Mouse (Mus musculus) adrenal gland (tissue): ENCODE measurements around the gene Mrpl49.
"Not testable (repeated sequence)": the region's sequence is repeated elsewhere in the genome, so short reads cannot be mapped to it uniquely, and the experiment has no call there.

Experiments
- intact Hi-C: fragments of 180-260 bp; cut with DNase I; formaldehyde crosslinking; loops from one replicate; pipeline ENCODE4 v1.15.1; 2025

Gene Mrpl49

DNA sequence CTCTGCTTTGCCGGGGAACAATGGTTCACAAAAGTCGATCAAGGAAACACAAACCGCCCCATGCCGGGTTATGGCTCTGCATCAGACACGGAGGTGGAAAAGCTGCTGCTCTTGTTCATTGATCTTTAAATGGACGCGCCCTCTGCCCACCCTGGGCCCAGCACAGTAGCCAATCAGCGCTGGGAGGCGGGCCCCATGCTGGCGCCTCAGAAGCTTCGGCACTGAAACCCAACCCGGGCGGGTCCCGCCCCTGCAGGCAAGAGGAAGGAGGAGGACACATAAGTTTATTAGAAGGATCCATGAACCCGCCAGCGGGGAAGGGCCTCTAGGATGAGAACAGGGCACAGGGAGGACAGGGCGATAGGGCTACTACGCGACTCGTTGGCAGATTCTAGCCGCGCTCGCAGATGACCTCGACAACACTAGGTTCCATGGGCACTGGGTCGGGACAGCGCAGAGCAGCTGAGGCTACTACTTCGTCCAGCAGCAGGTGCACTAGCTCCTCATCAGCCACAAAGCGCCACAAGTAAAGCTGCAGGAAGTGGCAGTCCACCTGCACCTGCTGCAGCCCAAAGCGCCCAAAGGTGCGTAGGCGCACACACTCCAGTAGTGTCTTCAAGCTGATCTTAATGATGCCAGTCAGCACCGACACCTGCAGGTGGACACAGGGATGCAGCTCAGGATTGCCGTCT is 10.3 kb upstream of the Mrpl49 start, which contains the start of gene Tm7sf2:
Gene Tm7sf2 (minus strand): TSS at position 650 of the 692 bp plus-strand sequence.
- intact Hi-C loops, result no loop called here

DNA sequence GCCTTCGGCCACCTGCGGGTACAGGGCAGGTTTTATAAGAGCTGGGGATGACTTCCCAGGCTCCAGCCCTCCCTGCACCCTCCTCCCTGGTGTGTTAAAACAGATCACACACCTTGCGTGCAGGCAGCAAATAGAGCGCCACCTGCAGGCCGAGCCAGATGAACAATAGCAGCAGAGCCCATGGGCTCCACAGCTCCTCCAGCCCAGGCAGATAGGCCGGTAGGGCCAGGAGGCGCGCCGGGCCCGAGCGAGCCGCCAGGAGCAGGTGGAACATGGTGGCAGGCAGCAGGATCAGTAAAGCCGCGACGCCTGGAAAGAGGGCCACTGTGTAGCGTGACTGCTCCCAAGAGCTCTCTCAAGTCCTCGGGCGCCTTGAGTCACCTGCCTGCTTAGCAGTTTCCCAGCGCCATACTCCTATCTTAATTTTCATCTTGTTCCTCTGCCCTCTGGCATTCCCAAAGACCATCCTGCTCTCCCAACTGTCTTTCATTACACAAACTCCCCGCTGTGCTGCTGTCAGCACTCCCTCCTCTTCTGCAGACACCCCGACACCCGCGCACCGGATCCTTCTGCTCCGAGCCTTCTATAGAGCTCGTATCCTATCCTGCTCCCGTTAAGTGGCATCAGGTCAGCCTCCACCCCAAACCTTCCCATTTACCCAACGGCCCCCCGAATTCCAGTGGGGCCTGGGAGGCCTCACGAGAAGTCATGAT is 9.6 kb upstream of the Mrpl49 start:
- intact Hi-C loops, result no loop called here

DNA sequence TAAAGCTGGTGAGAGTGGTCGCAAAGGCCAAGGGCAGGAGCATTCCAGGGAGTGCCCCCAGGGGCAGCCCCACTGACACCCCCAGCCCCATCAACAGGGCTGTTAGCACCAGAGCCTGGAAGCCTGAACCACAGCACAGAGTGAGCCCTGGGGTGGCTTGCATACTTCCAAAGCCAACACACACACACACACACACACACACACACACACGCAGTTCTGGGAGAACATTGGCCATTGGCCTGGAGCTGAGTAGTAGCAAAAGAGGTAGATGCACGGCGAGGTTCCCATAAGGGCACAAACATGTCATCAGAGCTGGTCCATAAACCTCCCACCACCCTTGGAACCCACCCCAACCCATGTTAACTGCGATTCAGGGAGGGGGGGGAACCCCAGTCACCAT is 9.0 kb upstream of the Mrpl49 start:
- intact Hi-C loops, result no loop called here

- intact Hi-C loops, result no loop called here
Observed at GRCm38 (mm10) chr19:6063081-6063480, 5.5 kb upstream of the Mrpl49 start.

- intact Hi-C loops, result no loop called here
Observed at GRCm38 (mm10) chr19:6062418-6062817, 4.8 kb upstream of the Mrpl49 start.

- intact Hi-C loops, result no loop called here
Observed at GRCm38 (mm10) chr19:6061641-6062302, 4.2 kb upstream of the Mrpl49 start.

DNA sequence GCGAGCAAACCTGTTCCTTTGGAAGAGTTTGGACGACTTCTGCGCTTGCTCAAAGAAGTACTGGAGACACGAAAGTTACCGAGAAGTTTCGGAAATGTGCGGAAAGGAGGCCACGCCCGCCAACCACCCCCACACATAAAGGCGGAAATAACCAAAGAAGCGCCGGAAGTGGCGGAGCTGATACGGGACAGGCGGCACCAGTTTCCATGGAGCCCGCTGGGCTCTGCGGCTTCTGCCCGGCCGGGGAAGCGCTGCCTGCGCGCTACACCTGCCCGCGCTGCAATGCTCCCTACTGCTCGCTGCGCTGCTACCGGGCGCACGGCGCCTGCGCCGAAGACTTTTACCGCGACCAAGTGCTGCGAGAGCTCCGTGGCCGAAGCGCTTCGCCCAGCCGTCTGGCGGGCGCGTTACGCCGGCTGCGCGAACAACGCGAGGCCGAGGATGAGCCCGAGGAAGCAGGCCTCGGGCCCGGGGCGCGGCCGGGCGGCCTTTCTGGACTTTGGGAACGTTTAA is 3.5 kb upstream of the Mrpl49 start, which contains the start of gene Znhit2:
Gene Znhit2 (plus strand): TSS at position 172 of the 513 bp plus-strand sequence.
- intact Hi-C loops, result no loop called here

DNA sequence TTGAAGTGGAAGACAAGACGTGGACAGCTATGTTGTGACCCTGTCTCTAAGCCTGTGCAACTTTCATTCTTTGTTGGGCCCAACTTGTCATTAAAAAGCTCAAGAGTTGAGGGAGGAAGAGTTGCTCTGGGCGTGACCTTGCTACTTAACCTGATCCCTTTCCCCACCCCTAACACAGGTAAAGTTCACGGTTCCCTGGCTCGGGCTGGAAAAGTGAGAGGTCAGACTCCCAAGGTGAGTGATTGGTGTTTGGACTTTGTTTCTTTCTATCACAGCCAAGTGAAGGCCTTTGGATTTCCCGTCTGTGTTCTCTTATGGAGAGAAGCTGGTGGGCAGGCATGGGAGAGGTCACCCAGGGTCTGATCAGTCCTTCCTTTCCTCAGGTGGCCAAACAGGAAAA is 1.4 kb upstream of the Mrpl49 start:
- intact Hi-C loops, result no loop called here

GRCm38 (mm10) chr19:6058513-6058912 is 928 bp upstream of the Mrpl49 start:
- intact Hi-C loops, result no loop called here

DNA sequence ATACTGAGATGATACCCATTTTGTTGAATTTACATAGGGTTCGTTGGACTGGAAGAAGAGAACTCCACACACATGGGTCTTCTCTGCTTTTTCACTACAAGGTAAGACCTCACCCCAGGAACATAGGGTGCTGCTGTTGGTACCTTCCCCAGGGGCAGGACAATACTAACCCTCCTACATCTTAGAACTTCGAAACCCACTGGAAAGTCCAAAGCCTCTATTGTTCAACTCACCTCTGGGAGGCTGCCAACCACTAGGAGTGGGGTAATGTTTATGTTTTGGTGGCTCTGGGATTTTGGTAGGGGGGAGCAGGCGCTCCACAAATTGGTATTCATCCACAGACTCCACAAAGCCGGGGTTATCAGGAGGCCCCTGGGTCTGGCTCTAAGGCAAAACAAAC is 889 bp downstream of the Mrpl49 start:
- intact Hi-C loops, result no loop called here

DNA sequence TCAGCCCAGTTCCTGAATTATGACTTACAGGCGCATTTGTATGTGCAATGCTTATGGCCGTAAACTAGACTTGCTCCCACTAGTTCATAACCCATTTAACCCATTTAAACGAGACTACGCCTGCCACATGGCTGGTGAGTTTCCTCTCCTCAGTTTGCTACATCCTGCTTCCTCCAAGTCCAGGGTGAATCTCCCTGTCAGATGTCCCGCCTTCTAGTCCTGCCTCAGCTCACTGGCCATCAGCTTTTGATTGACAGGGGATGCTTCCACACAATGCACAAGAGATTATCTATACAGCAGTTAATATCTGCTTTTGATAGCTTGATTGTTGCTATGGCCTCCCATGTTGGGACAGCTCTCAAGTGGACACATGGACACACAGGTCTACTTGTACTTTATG is 3.3 kb downstream of the Mrpl49 start:
- intact Hi-C loops, result no loop called here

GRCm38 (mm10) chr19:6052516-6052915 is 5.1 kb downstream of the Mrpl49 start:
- intact Hi-C loops, result no loop called here

- intact Hi-C loops, result no loop called here
Observed at GRCm38 (mm10) chr19:6048681-6049410, 8.7 kb downstream of the Mrpl49 start.

- intact Hi-C loops, result no loop called here
Observed at GRCm38 (mm10) chr19:6047899-6048166, 9.8 kb downstream of the Mrpl49 start.

DNA sequence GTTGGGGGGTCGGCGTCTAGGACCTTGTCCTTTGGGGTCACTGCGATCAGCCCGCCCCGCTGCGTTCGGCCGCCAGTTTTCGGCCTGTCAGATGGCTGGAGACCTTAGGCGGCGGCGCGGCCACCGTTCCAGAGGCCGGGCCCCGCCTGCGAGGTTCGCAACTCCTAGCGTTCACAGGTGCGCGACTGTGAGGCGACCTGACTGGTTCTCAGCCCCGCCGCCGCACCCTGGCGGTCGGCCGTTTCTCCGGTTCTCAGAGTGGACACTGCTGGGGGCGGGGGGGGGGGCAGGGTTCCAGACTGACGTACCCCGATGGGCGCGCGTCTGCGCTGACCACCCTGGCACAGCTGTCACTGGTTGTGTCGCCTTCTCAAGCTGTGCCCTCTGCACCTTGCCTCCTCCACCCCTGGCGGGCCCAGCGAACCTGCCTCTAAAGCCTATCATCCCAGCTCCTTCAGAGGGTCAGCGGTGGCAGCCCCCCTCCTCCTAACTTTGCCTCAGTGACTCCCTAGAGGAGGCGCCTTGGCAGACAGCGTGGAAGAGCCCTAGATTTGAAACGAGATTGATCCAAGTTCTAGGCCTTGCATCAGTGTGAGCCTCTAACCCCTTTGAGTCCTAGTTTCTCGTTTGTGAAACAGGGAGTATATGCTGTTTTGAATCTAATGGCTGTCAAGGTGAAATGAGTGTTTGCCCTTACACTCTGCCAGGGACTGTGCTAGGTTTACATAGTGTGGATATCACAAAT is 10.3 kb downstream of the Mrpl49 start:
- intact Hi-C loops, result no loop called here

GRCm38 (mm10) chr19:6046294-6047153 is 11.1 kb downstream of the Mrpl49 start, which contains the start of gene Syvn1:
Gene Syvn1, plus strand, starts transcription at chr19:6046576.
- intact Hi-C loops, result no loop called here

- intact Hi-C loops, result no loop called here
Observed at GRCm38 (mm10) chr19:6045366-6046293, 12.0 kb downstream of the Mrpl49 start.

GRCm38 (mm10) chr19:6044102-6044501 is 13.5 kb downstream of the Mrpl49 start:
- intact Hi-C loops, result not testable (repeated sequence)

DNA sequence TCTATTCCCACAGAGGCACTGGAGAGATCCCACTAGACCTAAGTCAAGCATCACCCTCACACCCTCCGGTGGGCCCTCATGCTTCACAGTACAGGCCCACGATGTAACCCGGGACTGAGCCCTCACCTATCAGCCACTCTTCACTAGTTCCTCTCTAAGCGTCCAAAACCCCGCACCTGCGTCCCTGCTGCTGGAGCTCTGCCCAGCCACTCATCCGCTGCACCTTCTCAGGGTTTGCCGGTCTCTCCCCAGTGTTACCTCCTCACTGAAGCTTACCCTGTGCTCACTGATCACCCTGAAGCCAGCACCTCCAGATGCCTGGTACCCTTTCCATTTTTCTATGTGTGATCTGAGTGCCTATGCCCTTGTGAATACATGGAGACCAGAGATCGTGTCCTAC is 15.3 kb downstream of the Mrpl49 start:
- intact Hi-C loops, result no loop called here
